Mouse (Mus musculus): ENCODE data around the gene Fbxo48. TPM values are rescaled to one million over a fixed set of nuclear protein-coding genes. Genes with fewer than 3 reads are reported as not detected.

Gene Fbxo48
- polyA plus RNA-seq, 1 experiment from 2014 or later, result 0.48 TPM

DNA sequence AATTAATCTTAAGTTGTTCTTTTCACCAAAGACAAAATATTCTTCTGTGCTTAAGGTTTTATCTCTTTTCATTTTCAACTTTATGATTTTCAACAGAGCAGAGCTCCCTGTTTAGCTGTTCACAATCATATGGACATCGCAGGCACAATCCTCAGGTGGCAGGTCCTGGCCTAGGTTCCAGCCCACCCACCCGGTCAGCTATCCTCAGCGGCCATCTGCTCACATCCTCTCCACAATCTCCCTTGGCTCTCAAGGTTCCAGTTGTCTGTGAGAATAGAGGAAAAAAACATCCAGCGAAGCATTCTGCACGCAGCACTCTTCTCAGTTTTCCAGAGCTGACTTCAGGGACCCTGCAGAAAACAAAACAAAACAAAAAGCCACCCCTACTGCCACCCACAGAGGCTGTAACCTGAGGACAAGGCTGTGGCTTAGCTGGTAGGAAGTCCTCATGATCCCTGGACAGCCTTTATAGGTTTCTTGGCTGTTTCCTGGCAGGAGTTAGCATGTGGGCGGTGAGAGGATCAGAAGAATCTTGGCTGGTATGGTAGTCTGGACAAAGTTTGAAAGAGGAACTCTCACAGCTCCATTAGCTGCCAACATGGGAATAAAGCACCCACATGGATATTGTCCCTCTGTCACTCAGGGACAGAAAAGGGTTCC is 15.5 kb upstream of the Fbxo48 start:
- no peak overlapping the region for H3K27ac ChIP-seq (ENCODE audit: low read length)
- 72% methylated on average over 6 of the region's 6 CpGs for WGBS
- H3K4me2 ChIP-seq (ENCODE audit: low read length), result no peak overlapping the region
- no peak for ATAC-seq
- no peaks in the 10 kb centered on the region for H3K9me3 ChIP-seq (replicated peaks; ENCODE audit: control insufficient read depth, low read length, poor library complexity, severe bottlenecking)
- H3K27me3 ChIP-seq (ENCODE audit: control insufficient read depth, insufficient read depth, low read depth, low read length), result no peaks in the 10 kb centered on the region
- no peaks in the 10 kb centered on the region for H3K4me1 ChIP-seq (ENCODE audit: control insufficient read depth, insufficient read depth, low read length)
- no peak overlapping the region for H3K9ac ChIP-seq (ENCODE audit: low read depth, low read length)
- no peak overlapping the region for H3K4me3 ChIP-seq (ENCODE audit: low read depth, low read length)
- no peaks in the 10 kb centered on the region for H3K36me3 ChIP-seq (ENCODE audit: control insufficient read depth, insufficient read depth, low read length)

DNA sequence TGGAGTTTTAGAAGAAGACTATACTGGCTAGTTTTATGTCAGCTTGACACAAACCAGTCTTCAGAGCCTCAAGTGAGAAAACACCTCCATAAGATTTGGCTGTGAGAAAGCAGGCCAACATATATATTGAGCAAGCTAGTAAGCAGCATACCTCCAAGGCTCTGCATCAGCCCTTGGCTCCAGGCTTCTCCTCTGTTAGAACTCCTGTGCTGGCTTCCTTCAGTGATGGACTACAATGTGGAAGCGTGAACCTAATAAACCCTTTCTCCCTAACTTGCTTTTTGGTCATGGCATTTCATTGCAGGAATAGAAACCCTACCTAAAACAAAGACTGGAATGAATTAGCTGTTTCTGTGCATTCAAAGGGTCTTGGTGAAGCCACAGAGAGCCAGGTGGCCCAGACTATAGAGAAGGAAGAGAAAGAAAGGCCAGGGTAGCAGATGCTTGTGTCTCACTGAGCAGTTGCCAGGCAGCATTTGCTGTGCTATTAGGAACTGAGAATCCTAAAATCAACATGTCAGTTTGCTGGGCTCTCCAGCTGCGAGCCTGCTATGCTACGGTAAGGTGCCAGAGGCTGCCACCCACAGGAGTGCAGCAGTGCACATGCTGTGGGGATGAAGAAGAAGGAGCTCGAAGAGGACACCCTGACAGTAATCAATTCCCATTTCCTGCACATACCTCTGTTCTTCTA is 9.9 kb upstream of the Fbxo48 start:
- H3K4me1 ChIP-seq (ENCODE audit: control insufficient read depth, insufficient read depth, low read length), result peaks cover 3% of the 10 kb centered on the region; the same call in 1 of the 2 replicates
- WGBS, result 27% methylated on average over 4 of the region's 4 CpGs
- no peak overlapping the region for H3K4me3 ChIP-seq (ENCODE audit: low read depth, low read length)
- H3K9me3 ChIP-seq (replicated peaks; ENCODE audit: control insufficient read depth, low read length, poor library complexity, severe bottlenecking), result no peaks in the 10 kb centered on the region
- H3K4me2 ChIP-seq (ENCODE audit: low read length), result no peak overlapping the region
- ATAC-seq, result peak; percentile 86
- H3K9ac ChIP-seq (ENCODE audit: low read depth, low read length), result no peak overlapping the region
- H3K27me3 ChIP-seq (ENCODE audit: control insufficient read depth, insufficient read depth, low read depth, low read length), result no peaks in the 10 kb centered on the region
- H3K36me3 ChIP-seq (ENCODE audit: control insufficient read depth, insufficient read depth, low read length), result no peaks in the 10 kb centered on the region
- H3K27ac ChIP-seq (ENCODE audit: low read length), result peak overlapping the region; percentile 9; the same call in 1 of the 2 replicates

DNA sequence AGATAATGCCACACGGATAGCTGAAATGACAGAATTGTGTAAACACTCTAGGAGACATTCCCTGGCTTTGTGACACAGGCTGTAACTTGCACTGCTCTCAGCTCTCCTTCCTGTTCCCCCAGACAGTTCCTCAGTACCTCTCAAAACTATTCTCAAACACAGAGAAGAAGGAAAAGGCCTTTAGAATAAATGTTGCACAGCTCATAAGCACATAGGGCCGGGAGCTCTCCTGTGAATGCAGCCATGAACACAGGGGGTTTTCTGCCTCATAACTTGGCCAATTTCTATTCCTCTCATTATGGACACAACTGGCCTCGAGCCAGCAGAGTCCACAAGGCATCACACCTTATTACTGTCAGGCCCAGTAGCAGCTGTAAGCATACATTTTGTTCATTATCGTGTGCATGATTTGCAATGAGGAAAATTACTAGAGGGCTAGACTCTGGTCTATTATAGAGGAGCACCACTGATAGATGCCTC is 9.2 kb upstream of the Fbxo48 start:
- peaks cover 3% of the 10 kb centered on the region; the same call in 1 of the 2 replicates for H3K4me1 ChIP-seq (ENCODE audit: control insufficient read depth, insufficient read depth, low read length)
- no peak overlapping the region for H3K4me3 ChIP-seq (ENCODE audit: low read depth, low read length)
- H3K4me2 ChIP-seq (ENCODE audit: low read length), result no peak overlapping the region
- H3K9ac ChIP-seq (ENCODE audit: low read depth, low read length), result no peak overlapping the region
- ATAC-seq, result peak; percentile 60
- WGBS, result 52% methylated on average over 4 of the region's 4 CpGs
- no peaks in the 10 kb centered on the region for H3K27me3 ChIP-seq (ENCODE audit: control insufficient read depth, insufficient read depth, low read depth, low read length)
- H3K27ac ChIP-seq (ENCODE audit: low read length), result no peak overlapping the region
- no peaks in the 10 kb centered on the region for H3K36me3 ChIP-seq (ENCODE audit: control insufficient read depth, insufficient read depth, low read length)
- H3K9me3 ChIP-seq (replicated peaks; ENCODE audit: control insufficient read depth, low read length, poor library complexity, severe bottlenecking), result no peaks in the 10 kb centered on the region

DNA sequence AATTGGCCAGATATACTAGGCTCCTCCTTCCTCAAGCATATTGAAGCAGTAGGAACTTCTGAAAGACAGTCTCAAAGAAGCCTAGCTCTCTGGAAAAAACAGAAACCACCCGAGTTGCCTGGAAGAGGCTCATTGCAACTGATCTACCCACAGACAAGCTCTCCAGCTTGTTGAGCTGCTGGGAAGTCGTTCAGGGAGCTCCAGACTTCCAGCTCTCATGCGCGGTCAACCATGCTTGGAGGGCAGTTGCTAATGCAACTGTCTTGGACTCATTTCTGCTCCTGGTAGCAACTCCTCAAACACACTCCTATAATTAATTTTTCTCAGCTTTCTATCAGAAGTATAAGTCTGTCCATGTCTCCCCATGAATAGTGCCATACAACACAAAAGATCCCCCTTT is 8.2 kb upstream of the Fbxo48 start:
- no peaks in the 10 kb centered on the region for H3K9me3 ChIP-seq (replicated peaks; ENCODE audit: control insufficient read depth, low read length, poor library complexity, severe bottlenecking)
- WGBS, result 94% methylated on average over 4 of the region's 4 CpGs

DNA sequence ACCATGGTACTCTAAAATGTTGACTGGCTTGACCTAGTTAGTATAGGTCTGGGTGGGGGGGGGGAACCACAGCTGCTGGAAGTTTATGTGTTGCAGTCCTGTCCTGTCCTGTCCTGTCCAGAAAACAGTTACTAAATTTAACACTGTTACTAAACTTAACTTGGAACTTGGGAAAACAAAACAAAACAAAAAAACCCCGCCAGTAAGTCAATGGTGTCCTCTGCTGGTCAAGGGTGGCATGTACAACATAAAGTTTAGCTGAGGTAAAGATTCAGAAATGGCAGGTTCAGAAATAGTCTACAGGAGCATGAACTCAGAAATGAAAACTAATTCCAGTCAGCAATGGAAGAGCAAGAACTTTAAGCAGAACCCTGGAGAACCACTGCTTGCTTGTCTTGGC is 2.4 kb upstream of the Fbxo48 start:
- no peak for ATAC-seq
- no peak overlapping the region for H3K9ac ChIP-seq (ENCODE audit: low read depth, low read length)
- H3K36me3 ChIP-seq (ENCODE audit: control insufficient read depth, insufficient read depth, low read length), result no peaks in the 10 kb centered on the region
- H3K9me3 ChIP-seq (replicated peaks; ENCODE audit: control insufficient read depth, low read length, poor library complexity, severe bottlenecking), result no peaks in the 10 kb centered on the region
- H3K27me3 ChIP-seq (ENCODE audit: control insufficient read depth, insufficient read depth, low read depth, low read length), result no peaks in the 10 kb centered on the region
- no peak overlapping the region for H3K4me2 ChIP-seq (ENCODE audit: low read length)
- 22% methylated on average over 1 of the region's 1 CpGs for WGBS
- no peak overlapping the region for H3K4me3 ChIP-seq (ENCODE audit: low read depth, low read length)
- H3K27ac ChIP-seq (ENCODE audit: low read length), result no peak overlapping the region
- H3K4me1 ChIP-seq (ENCODE audit: control insufficient read depth, insufficient read depth, low read length), result peaks cover 8% of the 10 kb centered on the region

More for the DNA sequence above, 8.2 kb upstream of the Fbxo48 start:
- Histone ChIP-seq H3K27ac (ENCODE audit: low read length) (no peak overlapping the region), H3K4me3 (ENCODE audit: low read depth, low read length) (no peak overlapping the region), H3K4me2 (ENCODE audit: low read length) (no peak overlapping the region), H3K9ac (ENCODE audit: low read depth, low read length) (no peak overlapping the region), H3K36me3 (ENCODE audit: control insufficient read depth, insufficient read depth, low read length) (no peaks in the 10 kb centered on the region), H3K4me1 (ENCODE audit: control insufficient read depth, insufficient read depth, low read length) (peaks cover 3% of the 10 kb centered on the region; the same call in 1 of the 2 replicates), H3K27me3 (ENCODE audit: control insufficient read depth, insufficient read depth, low read depth, low read length) (no peaks in the 10 kb centered on the region)
- no peak for ATAC-seq

DNA sequence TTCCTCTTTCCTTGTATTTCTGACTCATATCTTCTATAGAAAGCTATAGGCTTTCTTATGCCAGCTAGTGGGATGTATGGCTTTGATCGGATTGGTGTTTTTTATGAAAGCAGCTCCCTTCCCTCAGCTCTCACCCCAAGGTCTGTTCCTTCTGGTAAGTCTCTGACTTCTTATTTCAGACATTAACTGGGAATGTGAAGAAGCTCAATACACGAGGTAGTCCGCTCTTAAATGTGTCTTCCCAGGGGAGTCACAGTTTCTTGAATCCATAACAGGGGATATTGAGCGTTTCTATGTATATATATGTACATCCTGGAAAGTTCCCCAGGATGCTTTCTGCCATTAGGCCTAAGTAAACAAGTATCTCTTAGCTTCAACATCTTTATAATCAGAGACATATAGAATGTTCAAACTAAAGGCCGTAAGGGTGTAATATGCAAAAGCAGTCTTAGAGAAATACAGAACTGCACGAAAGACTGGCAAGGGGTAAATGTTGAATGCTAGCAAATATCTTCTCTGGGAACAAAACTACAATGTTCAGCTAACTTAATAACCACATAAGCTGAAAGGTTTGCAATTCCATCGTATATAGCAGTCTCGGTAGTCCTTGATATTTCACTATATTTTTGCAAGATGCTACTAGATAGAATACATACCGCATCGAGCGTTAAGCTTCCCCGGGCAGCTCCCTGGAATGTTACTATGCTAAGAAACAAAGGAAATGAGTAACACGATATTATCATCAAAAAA is 774 bp upstream of the Fbxo48 start:
- no peak for ATAC-seq
- Histone ChIP-seq H3K9me3 (replicated peaks; ENCODE audit: control insufficient read depth, low read length, poor library complexity, severe bottlenecking) (no peaks in the 10 kb centered on the region), H3K9ac (ENCODE audit: low read depth, low read length) (0 out of 2 replicates have a peak overlapping the region, but pooled peaks have one; percentile 22), H3K27me3 (ENCODE audit: control insufficient read depth, insufficient read depth, low read depth, low read length) (no peaks in the 10 kb centered on the region), H3K27ac (ENCODE audit: low read length) (no peak overlapping the region), H3K4me3 (ENCODE audit: low read depth, low read length) (peak overlapping the region; percentile 66), H3K36me3 (ENCODE audit: control insufficient read depth, insufficient read depth, low read length) (no peaks in the 10 kb centered on the region), H3K4me1 (ENCODE audit: control insufficient read depth, insufficient read depth, low read length) (peaks cover 8% of the 10 kb centered on the region), H3K4me2 (ENCODE audit: low read length) (peak overlapping the region; percentile 90)
- 50% methylated on average over 13 of the region's 13 CpGs for WGBS

DNA sequence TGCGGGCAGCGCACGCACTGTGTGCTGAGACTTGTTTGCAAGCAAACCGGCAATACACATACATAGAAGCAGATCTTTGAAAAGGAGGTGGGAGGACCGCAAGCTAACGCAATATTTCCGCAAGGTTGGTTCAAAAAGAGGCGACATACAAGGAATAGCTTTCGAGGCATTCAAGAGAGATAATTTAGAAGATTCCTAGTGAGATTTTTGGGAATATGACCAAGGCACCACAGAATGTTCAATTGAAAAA is 511 bp downstream of the Fbxo48 start:
- H3K27me3 ChIP-seq (ENCODE audit: control insufficient read depth, insufficient read depth, low read depth, low read length), result no peaks in the 10 kb centered on the region
- no peaks in the 10 kb centered on the region for H3K9me3 ChIP-seq (replicated peaks; ENCODE audit: control insufficient read depth, low read length, poor library complexity, severe bottlenecking)
- peak overlapping the region; percentile 68 for H3K9ac ChIP-seq (ENCODE audit: low read depth, low read length)
- H3K27ac ChIP-seq (ENCODE audit: low read length), result no peak overlapping the region
- 6% methylated on average over 9 of the region's 9 CpGs for WGBS
- H3K4me2 ChIP-seq (ENCODE audit: low read length), result peak overlapping the region; percentile 90
- H3K4me1 ChIP-seq (ENCODE audit: control insufficient read depth, insufficient read depth, low read length), result peaks cover 8% of the 10 kb centered on the region
- no peak for ATAC-seq
- H3K4me3 ChIP-seq (ENCODE audit: low read depth, low read length), result peak overlapping the region; percentile 66
- no peaks in the 10 kb centered on the region for H3K36me3 ChIP-seq (ENCODE audit: control insufficient read depth, insufficient read depth, low read length)

DNA sequence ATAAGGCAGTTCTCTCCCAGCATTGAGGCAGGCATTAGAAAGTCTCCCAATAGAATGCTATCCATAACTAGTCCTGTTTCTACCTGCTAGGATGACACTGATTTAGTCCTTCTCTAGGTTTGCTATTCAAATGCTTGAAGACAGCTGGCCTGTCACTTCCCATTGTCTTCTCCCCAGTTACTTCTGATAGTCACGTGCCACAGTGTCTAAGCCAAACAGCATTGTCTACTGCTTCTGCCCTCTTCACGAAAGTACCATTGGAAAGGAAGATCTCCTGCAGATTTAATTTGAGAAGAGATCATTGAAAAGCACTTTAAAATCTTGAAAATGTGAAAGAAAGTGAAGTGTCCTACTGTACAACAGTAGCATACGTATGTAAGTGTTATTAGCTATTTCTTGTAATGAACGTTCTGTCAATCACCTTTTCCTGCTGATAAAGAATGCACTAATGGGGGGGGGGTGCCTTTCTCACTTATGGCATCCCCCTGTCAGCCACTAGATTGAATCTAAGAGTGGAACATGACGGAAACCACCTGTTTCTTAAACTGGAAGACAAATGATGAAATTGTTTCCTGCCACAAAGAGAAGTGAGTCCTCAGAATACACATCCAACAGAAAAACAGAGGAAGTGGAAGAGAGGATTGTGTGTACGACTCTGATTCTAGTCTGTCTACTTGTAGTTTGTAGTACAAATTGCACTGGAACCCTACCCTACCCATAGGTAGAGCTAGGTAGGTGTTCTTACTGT is 5.1 kb downstream of the Fbxo48 start:
- no peak for ATAC-seq
- Histone ChIP-seq H3K36me3 (ENCODE audit: control insufficient read depth, insufficient read depth, low read length) (no peaks in the 10 kb centered on the region), H3K9me3 (replicated peaks; ENCODE audit: control insufficient read depth, low read length, poor library complexity, severe bottlenecking) (no peaks in the 10 kb centered on the region), H3K4me2 (ENCODE audit: low read length) (no peak overlapping the region), H3K27ac (ENCODE audit: low read length) (no peak overlapping the region), H3K4me3 (ENCODE audit: low read depth, low read length) (no peak overlapping the region), H3K4me1 (ENCODE audit: control insufficient read depth, insufficient read depth, low read length) (peaks cover 5% of the 10 kb centered on the region), H3K9ac (ENCODE audit: low read depth, low read length) (no peak overlapping the region), H3K27me3 (ENCODE audit: control insufficient read depth, insufficient read depth, low read depth, low read length) (no peaks in the 10 kb centered on the region)
- 87% methylated on average over 6 of the region's 6 CpGs for WGBS

Data from midbrain, embryonic 16.5 days (tissue).